Mouse (Mus musculus): ENCODE data around the gene Sfmbt1. TPM values are rescaled to one million over a fixed set of nuclear protein-coding genes. Genes with fewer than 3 reads are reported as not detected.
"Not testable (repeated sequence)": the region's sequence is repeated elsewhere in the genome, so short reads cannot be mapped to it uniquely, and the experiment has no call there.

The Sfmbt1 gene
- polyA plus RNA-seq, 1 experiment from 2014 or later: 16.9 TPM

- Histone ChIP-seq H3K27ac (replicated peaks) (no peak overlapping the region; the same call in 1 of the 2 replicates), H3K4me3 (no peak overlapping the region), H3K27me3 (no peaks in the 10 kb centered on the region), H3K9me3 (no peaks in the 10 kb centered on the region), H3K9ac (no peak overlapping the region), H3K4me1 (replicated peaks) (peaks cover 15% of the 10 kb centered on the region), H3K4me2 (no peak overlapping the region), H3K36me3 (no peaks in the 10 kb centered on the region)
- WGBS: 63% methylated on average over 15 of the region's 15 CpGs
- ATAC-seq (ENCODE audit: low FRiP score, low read depth): peak; percentile 74
Observed at GRCm38 (mm10) chr14:30697407-30698052, 17.1 kb upstream of the Sfmbt1 start.

- Histone ChIP-seq H3K27ac (replicated peaks) (no peak overlapping the region), H3K9me3 (no peaks in the 10 kb centered on the region), H3K4me2 (no peak overlapping the region), H3K4me1 (replicated peaks) (peaks cover 15% of the 10 kb centered on the region), H3K4me3 (no peak overlapping the region), H3K9ac (no peak overlapping the region), H3K36me3 (no peaks in the 10 kb centered on the region), H3K27me3 (no peaks in the 10 kb centered on the region)
- no peak for ATAC-seq (ENCODE audit: low FRiP score, low read depth)
- 48% methylated on average over 8 of the region's 8 CpGs for WGBS
Observed at GRCm38 (mm10) chr14:30699656-30700055, 15.0 kb upstream of the Sfmbt1 start.

GRCm38 (mm10) chr14:30702512-30702911 is 12.1 kb upstream of the Sfmbt1 start:
- no peak overlapping the region for H3K27ac ChIP-seq (replicated peaks)
- 60% methylated on average over 5 of the region's 5 CpGs for WGBS
- ATAC-seq (ENCODE audit: low FRiP score, low read depth): no peak
- H3K4me3 ChIP-seq: no peak overlapping the region
- H3K9ac ChIP-seq: no peak overlapping the region
- H3K9me3 ChIP-seq: no peaks in the 10 kb centered on the region
- no peak overlapping the region for H3K4me2 ChIP-seq
- no peaks in the 10 kb centered on the region for H3K36me3 ChIP-seq
- no peaks in the 10 kb centered on the region for H3K27me3 ChIP-seq
- peaks cover 9% of the 10 kb centered on the region; the same call in 1 of the 2 replicates for H3K4me1 ChIP-seq (replicated peaks)

- 86% methylated on average over 5 of the region's 5 CpGs for WGBS
- no peak overlapping the region for H3K27ac ChIP-seq (replicated peaks)
- H3K4me3 ChIP-seq: no peak overlapping the region
- no peaks in the 10 kb centered on the region for H3K27me3 ChIP-seq
- H3K9ac ChIP-seq: no peak overlapping the region
- no peak overlapping the region for H3K4me2 ChIP-seq
- H3K4me1 ChIP-seq (replicated peaks): peaks cover 3% of the 10 kb centered on the region; the same call in 1 of the 2 replicates
- H3K9me3 ChIP-seq: no peaks in the 10 kb centered on the region
- no peak for ATAC-seq (ENCODE audit: low FRiP score, low read depth)
- no peaks in the 10 kb centered on the region for H3K36me3 ChIP-seq
Observed at GRCm38 (mm10) chr14:30703079-30703478, 11.6 kb upstream of the Sfmbt1 start.

- H3K4me3 ChIP-seq: no peak overlapping the region
- no peaks in the 10 kb centered on the region for H3K9me3 ChIP-seq
- H3K4me2 ChIP-seq: no peak overlapping the region
- H3K27me3 ChIP-seq: no peaks in the 10 kb centered on the region
- 77% methylated on average over 8 of the region's 8 CpGs for WGBS
- no peaks in the 10 kb centered on the region for H3K36me3 ChIP-seq
- no peak overlapping the region for H3K27ac ChIP-seq (replicated peaks)
- no peak overlapping the region for H3K9ac ChIP-seq
- ATAC-seq (ENCODE audit: low FRiP score, low read depth): no peak
- H3K4me1 ChIP-seq (replicated peaks): no peaks in the 10 kb centered on the region
Observed at GRCm38 (mm10) chr14:30704098-30704855, 10.4 kb upstream of the Sfmbt1 start.

- Histone ChIP-seq H3K4me1 (replicated peaks) (peaks cover 7% of the 10 kb centered on the region), H3K9ac (no peak overlapping the region), H3K27ac (replicated peaks) (no peak overlapping the region), H3K4me3 (no peak overlapping the region), H3K36me3 (no peaks in the 10 kb centered on the region), H3K9me3 (no peaks in the 10 kb centered on the region), H3K4me2 (no peak overlapping the region), H3K27me3 (no peaks in the 10 kb centered on the region)
- 100% methylated on average over 2 of the region's 2 CpGs for WGBS
- no peak for ATAC-seq (ENCODE audit: low FRiP score, low read depth)
Observed at GRCm38 (mm10) chr14:30711892-30712291, 2.8 kb upstream of the Sfmbt1 start.

GRCm38 (mm10) chr14:30713769-30714168 is 880 bp upstream of the Sfmbt1 start:
- H3K27me3 ChIP-seq: no peaks in the 10 kb centered on the region
- H3K9ac ChIP-seq: no peak overlapping the region
- 86% methylated on average over 1 of the region's 1 CpGs for WGBS
- ATAC-seq (ENCODE audit: low FRiP score, low read depth): no peak
- no peaks in the 10 kb centered on the region for H3K9me3 ChIP-seq
- H3K4me2 ChIP-seq: no peak overlapping the region
- no peak overlapping the region for H3K4me3 ChIP-seq
- no peak overlapping the region for H3K27ac ChIP-seq (replicated peaks)
- no peaks in the 10 kb centered on the region for H3K36me3 ChIP-seq
- peaks cover 16% of the 10 kb centered on the region for H3K4me1 ChIP-seq (replicated peaks)

- peak; percentile 86 for ATAC-seq (ENCODE audit: low FRiP score, low read depth)
- Histone ChIP-seq H3K4me2 (peak overlapping the region; percentile 73), H3K9ac (peak overlapping the region; percentile 81), H3K9me3 (no peaks in the 10 kb centered on the region), H3K36me3 (no peaks in the 10 kb centered on the region), H3K27me3 (no peaks in the 10 kb centered on the region), H3K4me3 (peak overlapping the region; percentile 63), H3K27ac (replicated peaks) (peak overlapping the region; percentile 96), H3K4me1 (replicated peaks) (peaks cover 16% of the 10 kb centered on the region)
- under 1% methylated on average over 46 of the region's 68 CpGs for WGBS
Observed at GRCm38 (mm10) chr14:30715618-30716050, 985 bp downstream of the Sfmbt1 start.

- Histone ChIP-seq H3K4me1 (replicated peaks) (peaks cover 16% of the 10 kb centered on the region), H3K27ac (replicated peaks) (peak overlapping the region; percentile 96), H3K27me3 (no peaks in the 10 kb centered on the region), H3K9ac (peak overlapping the region; percentile 81), H3K9me3 (no peaks in the 10 kb centered on the region), H3K4me2 (peak overlapping the region; percentile 73), H3K4me3 (peak overlapping the region; percentile 63), H3K36me3 (no peaks in the 10 kb centered on the region)
- under 1% methylated on average over 81 of the region's 106 CpGs for WGBS
- peak; percentile 55 for ATAC-seq (ENCODE audit: low FRiP score, low read depth)
Observed at GRCm38 (mm10) chr14:30716051-30716952, 1.7 kb downstream of the Sfmbt1 start.

- no peaks in the 10 kb centered on the region for H3K36me3 ChIP-seq
- no peak overlapping the region for H3K27ac ChIP-seq (replicated peaks)
- no peak for ATAC-seq (ENCODE audit: low FRiP score, low read depth)
- H3K4me1 ChIP-seq (replicated peaks): peaks cover 16% of the 10 kb centered on the region
- no peaks in the 10 kb centered on the region for H3K27me3 ChIP-seq
- WGBS: 2% methylated on average over 7 of the region's 7 CpGs
- H3K9me3 ChIP-seq: no peaks in the 10 kb centered on the region
- peak overlapping the region; percentile 63 for H3K4me3 ChIP-seq
- peak overlapping the region; percentile 81 for H3K9ac ChIP-seq
- peak overlapping the region; percentile 73 for H3K4me2 ChIP-seq
Observed at GRCm38 (mm10) chr14:30716953-30717285, 2.3 kb downstream of the Sfmbt1 start.

- not testable (repeated sequence) for H3K9ac ChIP-seq; H3K4me2 ChIP-seq; H3K9me3 ChIP-seq; H3K4me3 ChIP-seq; H3K36me3 ChIP-seq; H3K27me3 ChIP-seq; H3K27ac ChIP-seq (replicated peaks); ATAC-seq (ENCODE audit: low FRiP score, low read depth)
- 93% methylated on average over 1 of the region's 1 CpGs for WGBS
- peaks cover 16% of the 10 kb centered on the region for H3K4me1 ChIP-seq (replicated peaks)
Observed at GRCm38 (mm10) chr14:30718696-30719095, 4.0 kb downstream of the Sfmbt1 start.

- Histone ChIP-seq H3K27me3 (no peaks in the 10 kb centered on the region), H3K4me3 (no peak overlapping the region), H3K4me2 (no peak overlapping the region), H3K27ac (replicated peaks) (no peak overlapping the region), H3K36me3 (no peaks in the 10 kb centered on the region), H3K9me3 (no peaks in the 10 kb centered on the region), H3K9ac (no peak overlapping the region), H3K4me1 (replicated peaks) (peaks cover 16% of the 10 kb centered on the region)
- ATAC-seq (ENCODE audit: low FRiP score, low read depth): no peak
- 79% methylated on average over 1 of the region's 1 CpGs for WGBS
Observed at GRCm38 (mm10) chr14:30719514-30719913, 4.9 kb downstream of the Sfmbt1 start.

All from hindbrain, embryonic 15.5 days (tissue).